Mouse (Mus musculus): ENCODE data around the gene Pde4b.

DNA sequence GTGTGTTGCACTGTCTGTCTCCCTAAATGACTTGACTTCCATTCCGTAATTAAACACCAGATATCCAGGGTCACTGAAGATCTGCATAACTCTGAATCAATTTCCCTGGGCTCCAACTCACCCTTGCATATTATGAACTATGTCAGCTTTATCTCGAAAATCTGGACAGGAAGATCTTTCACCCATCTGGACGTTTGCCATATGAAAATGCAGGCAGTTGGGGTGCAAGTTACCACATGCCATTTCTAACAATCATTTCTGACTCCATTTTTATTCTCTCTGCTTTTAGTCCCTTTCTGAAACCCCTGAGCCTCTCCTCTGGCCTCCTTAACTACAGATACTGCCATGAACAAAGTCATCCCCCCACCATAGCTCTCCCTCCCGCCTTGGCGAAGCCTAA lies 407.7 kb downstream of the Pde4b start:
- TF ChIP-seq CTCF (IDR thresholded peaks at IDR 0.05; ENCODE audit: control insufficient read depth, insufficient read depth, insufficient replicate concordance, low read depth, low read length) = no peak
- no peak for TF ChIP-seq POLR2A (IDR thresholded peaks at IDR 0.05; ENCODE audit: control insufficient read depth, low read depth, low read length)

Data from testis, adult 2 months (tissue).